Mouse (Mus musculus) MEL (cell line): ENCODE results near the gene Gm28729.

Experiments
- CHD1 ChIP-seq: IDR thresholded peaks from 2 replicates; pipeline ENCODE4 v1.6.1; 2012; ENCODE audit warnings: low read depth, mild to moderate bottlenecking, inconsistent platforms, low read length, improper control_type of control experiment
- CTCF ChIP-seq, 3 experiments: IDR thresholded peaks in 2 of 3; conservative IDR thresholded peaks in 1 of 3; 2 replicates each; pipeline ENCODE4 v1.5.1; 2011 to 2012; ENCODE audit warnings: low read length in 3 of 3, low read depth in 2 of 3, mild to moderate bottlenecking in 2 of 3, improper control_type of control experiment in 1 of 3, inconsistent platforms in 1 of 3, mixed read lengths in 1 of 3, moderate library complexity in 1 of 3; ENCODE audit not compliant: control insufficient read depth in 1 of 3, insufficient read depth in 1 of 3, poor library complexity in 1 of 3, severe bottlenecking in 1 of 3
- EP300 ChIP-seq, 2 experiments: IDR thresholded peaks; 2 replicates each; pipeline ENCODE4 v1.6.1; 2011; ENCODE audit warnings: improper control_type of control experiment in 2 of 2, low read length in 2 of 2, low read depth in 1 of 2, mild to moderate bottlenecking in 1 of 2
- KAT2A ChIP-seq: conservative IDR thresholded peaks from 2 replicates; pipeline ENCODE4 v1.6.1; 2012; ENCODE audit warnings: low read depth, low read length, improper control_type of control experiment, inconsistent platforms
- MAFK ChIP-seq: IDR thresholded peaks from 2 replicates; pipeline ENCODE4 v1.6.1; 2011; ENCODE audit warnings: low read depth, mild to moderate bottlenecking, low read length, improper control_type of control experiment, borderline replicate concordance
- MAX ChIP-seq: IDR thresholded peaks from 2 replicates; pipeline ENCODE4 v1.6.1; 2011; ENCODE audit warnings: low read length, improper control_type of control experiment
- NELFE ChIP-seq: IDR thresholded peaks from 2 replicates; pipeline ENCODE4 v1.6.1; 2011; ENCODE audit warnings: low read depth, low read length, improper control_type of control experiment
- NRF1 ChIP-seq: IDR thresholded peaks from 2 replicates; pipeline ENCODE4 v1.6.1; 2014; ENCODE audit warnings: low read depth, mild to moderate bottlenecking, inconsistent platforms, low read length, improper control_type of control experiment, moderate library complexity; ENCODE audit not compliant: poor library complexity, insufficient read depth, severe bottlenecking
- POLR2A ChIP-seq, 2 experiments: IDR thresholded peaks; 2 replicates each; pipeline ENCODE4 v1.6.1; 2011 to 2012; ENCODE audit warnings: low read length in 2 of 2, mild to moderate bottlenecking in 2 of 2, control low read depth in 1 of 2, improper control_type of control experiment in 1 of 2, low read depth in 1 of 2, moderate library complexity in 1 of 2; ENCODE audit not compliant: control insufficient read depth in 1 of 2, insufficient read depth in 1 of 2, poor library complexity in 1 of 2
- SMC3 ChIP-seq: IDR thresholded peaks from 2 replicates; pipeline ENCODE4 v1.6.1; 2011; ENCODE audit warnings: low read depth, low read length, improper control_type of control experiment
- ZMIZ1 ChIP-seq: IDR thresholded peaks from 2 replicates; pipeline ENCODE4 v1.6.1; 2012; ENCODE audit warnings: low read depth, mild to moderate bottlenecking, inconsistent platforms, low read length, improper control_type of control experiment, moderate library complexity

DNA sequence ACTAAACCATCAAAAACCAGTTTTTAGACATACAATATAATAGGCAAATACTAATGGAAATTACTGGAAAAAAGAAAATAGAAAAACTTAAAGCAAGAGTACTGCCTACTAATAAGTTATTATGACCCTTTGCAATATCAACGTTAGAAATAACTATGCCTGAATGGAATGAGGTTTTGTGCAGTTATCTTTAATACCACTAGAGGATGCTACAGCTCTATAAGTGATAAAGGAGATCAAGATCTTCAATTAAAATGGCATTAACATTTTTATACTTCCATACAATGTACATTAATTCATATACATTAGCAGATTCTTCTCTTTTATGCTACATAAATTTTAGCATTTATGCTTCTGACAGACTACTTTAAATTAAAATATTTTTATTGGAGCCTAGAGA is 48.2 kb upstream of the Gm28729 start:
- TF ChIP-seq MAFK, result no peak
- peak; percentile 13 to 97 (median 95); a peak in 4 of 6 replicates for TF ChIP-seq CTCF (IDR thresholded peaks at IDR 0.05 in 2 of 3, conservative IDR thresholded peaks at IDR 0.05 in 1 of 3; ENCODE audit: control insufficient read depth in 1 of 3, insufficient read depth in 1 of 3, low read depth in 2 of 3, low read length in 3 of 3, poor library complexity in 1 of 3, severe bottlenecking in 1 of 3)
- no peak for TF ChIP-seq NELFE
- no peak for TF ChIP-seq POLR2A (IDR thresholded peaks at IDR 0.05; ENCODE audit: control insufficient read depth in 1 of 2, insufficient read depth in 1 of 2, low read depth in 1 of 2, low read length in 2 of 2, poor library complexity in 1 of 2)
- TF ChIP-seq ZMIZ1, result no peak
- TF ChIP-seq SMC3, result peak; percentile 91
- TF ChIP-seq NRF1, result no peak
- TF ChIP-seq EP300 (IDR thresholded peaks at IDR 0.05; ENCODE audit: low read depth in 1 of 2, low read length in 2 of 2), result no peak
- no peak for TF ChIP-seq CHD1
- TF ChIP-seq KAT2A, result no peak
- no peak for TF ChIP-seq MAX
